Mouse (Mus musculus) adrenal gland, postnatal 4 days (tissue): Measurements from ENCODE around the gene Aloxe3. TPM values are rescaled to one million over a fixed set of nuclear protein-coding genes. Genes with fewer than 3 reads are reported as not detected.

ENCODE experiments used
- DNase-seq, 2 experiments: peaks; one replicate each; pipeline ENCODE4 v3.0.0; 2021 to 2022; ENCODE audit warnings: low spot score in 2 of 2, mixed read lengths in 2 of 2
- total RNA-seq, 2 experiments: library from RNA; stranded (reverse); gene quantifications; 2 replicates each; pipeline ENCODE4 v1.2.3; 2021

Aloxe3 gene
- total RNA-seq, 2 experiments from 2014 or later = 0.67 to 0.73 TPM

DNA sequence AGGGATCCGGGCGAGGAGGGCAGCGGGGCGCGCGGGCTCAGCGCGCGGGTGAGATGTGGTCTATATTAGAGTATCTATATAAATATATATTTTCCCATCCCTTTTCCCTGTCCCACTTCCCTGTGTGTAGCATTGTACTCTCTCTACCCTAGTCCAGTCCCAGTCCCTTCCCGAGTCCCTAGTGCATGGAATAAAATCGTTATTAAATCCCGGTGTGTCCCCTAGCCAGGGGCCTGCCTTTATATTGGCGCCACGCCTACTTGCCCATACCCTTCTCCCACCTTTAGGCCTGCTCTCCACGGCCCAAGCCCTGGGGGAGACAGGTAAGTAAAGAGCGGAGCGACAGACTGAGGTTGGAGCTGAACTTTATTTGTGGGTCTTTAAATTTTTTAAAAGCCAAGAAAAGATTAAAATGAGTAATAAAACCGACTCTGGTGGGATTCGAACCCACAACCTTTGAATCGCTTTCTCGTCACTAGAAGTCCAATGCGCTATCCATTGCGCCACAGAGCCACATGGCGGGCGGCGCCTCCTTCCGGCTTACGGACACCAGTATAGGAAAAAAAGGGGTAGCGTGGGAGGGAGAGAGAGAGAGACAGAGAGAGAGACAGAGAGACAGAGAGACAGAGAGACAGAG lies 2.5 kb upstream of the Aloxe3 start:
- DNase-seq = peak; percentile 75 to 86

GRCm38 (mm10) chr11:69123693-69124497 lies 1.8 kb upstream of the Aloxe3 start:
- DNase-seq = peak in 1 of 2 experiments; percentile 73

- no peak for DNase-seq
Measured at GRCm38 (mm10) chr11:69124498-69124847, 1.2 kb upstream of the Aloxe3 start.

DNA sequence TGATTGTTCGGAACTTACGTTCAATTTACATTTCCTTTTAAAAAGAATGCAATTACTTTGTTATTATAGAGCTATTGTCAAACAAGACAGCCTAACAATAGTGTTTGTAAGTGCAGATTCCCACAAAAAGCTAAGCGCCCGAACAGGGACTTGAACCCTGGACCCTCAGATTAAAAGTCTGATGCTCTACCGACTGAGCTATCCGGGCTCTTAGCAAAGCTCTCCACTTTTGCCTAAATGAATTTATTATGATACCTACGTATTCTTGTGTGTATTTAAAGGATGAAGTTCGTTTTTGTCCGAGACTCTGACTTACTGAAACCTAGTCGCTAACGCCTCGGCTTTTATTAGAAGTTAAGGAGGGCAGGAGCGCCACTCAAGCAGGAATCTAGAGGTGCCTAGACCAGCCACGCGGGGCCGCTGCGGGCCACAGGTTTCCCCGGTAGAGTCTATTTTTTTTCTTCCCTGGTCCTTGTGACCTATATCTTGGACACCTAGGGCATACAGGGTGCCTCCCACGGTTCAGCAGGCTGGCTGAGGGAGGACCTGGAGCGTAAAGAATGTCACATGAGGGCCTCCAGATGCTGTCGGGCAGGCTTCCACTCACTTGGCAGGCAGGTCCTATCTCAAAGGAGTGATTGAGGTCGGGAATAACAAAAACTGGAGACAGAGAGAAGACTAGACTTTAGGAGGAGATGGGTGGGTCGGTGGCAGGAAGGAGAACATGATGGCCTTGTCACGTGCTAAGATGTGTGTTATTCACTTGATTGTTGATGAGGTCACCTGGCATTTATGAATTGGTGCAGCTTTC lies 450 bp upstream of the Aloxe3 start:
- peak in 1 of 2 experiments; percentile 55 for DNase-seq

DNA sequence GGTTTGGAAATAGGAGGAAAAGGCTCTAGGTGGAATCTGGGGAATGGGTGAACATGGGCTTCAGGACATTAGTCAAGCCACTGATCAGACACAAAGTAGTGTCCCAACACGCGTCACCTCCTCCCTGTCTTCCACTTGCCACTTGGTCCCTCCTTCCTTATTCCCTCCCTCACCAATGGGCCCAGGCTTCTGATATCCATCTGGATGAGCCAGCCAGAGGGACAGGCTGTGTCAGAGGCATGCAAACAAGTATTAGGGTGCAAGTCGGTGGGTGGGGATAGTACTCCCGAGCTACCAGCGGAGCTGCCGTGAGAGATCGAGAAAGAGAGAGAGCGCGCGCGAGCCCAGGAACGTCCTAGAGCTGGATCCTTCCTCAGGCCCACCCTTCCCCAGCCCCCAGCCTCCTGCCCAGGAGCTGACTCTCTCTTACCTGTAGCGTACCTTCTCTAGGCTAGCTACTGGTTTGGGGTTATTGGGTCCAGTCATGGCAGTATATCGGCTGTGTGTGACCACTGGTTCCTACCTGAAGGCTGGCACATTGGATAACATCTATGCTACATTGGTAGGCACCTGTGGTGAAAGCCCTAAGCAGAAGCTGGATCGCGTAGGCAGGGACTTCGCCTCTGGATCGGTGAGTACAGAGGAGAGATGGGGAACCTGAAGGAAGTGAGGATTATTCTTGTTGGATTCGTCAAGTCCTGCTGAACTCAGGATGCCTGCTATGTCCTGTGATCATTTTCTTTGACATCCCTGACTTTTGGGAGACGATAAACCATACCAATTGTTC lies 416 bp downstream of the Aloxe3 start:
- DNase-seq = no peak

DNA sequence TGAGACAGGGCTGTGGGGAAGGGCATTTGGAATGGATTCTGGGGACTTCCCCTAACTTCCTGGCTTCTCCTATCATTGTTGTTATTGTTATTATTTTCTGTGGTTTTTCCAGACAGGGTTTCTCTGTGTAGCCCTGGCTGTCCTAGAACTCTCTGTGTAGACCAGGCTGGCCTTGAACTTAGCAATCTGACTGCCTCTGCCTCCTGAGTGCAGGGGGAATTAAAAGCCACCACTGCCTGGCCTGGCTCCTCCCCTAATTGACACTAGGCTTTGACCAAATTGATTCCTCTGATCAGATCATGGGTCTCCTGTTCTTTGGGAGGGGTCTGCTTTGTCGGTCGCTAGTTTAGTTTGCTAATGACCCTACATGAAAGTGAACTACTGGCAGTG lies 1.0 kb downstream of the Aloxe3 start:
- no peak for DNase-seq

- DNase-seq = no peak
Measured at GRCm38 (mm10) chr11:69128426-69129122, 2.9 kb downstream of the Aloxe3 start.

DNA sequence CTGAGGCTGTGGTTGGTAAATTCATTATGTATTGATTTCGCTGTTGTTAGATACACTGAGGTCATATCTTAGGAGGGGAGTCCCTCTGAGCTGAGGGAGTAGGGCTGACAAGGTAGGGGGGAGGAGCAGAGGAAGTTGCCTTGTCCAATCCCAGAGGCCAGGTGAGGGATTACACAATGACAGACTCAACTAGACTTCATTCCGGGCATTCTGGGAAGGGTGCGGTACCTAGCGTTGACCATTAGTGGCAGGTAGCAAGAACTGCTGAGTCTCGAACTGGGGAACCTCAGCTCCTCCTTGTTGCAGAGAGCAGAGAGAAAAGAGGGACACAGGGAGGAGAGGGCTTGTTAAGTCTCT lies 7.8 kb downstream of the Aloxe3 start:
- no peak for DNase-seq

DNA sequence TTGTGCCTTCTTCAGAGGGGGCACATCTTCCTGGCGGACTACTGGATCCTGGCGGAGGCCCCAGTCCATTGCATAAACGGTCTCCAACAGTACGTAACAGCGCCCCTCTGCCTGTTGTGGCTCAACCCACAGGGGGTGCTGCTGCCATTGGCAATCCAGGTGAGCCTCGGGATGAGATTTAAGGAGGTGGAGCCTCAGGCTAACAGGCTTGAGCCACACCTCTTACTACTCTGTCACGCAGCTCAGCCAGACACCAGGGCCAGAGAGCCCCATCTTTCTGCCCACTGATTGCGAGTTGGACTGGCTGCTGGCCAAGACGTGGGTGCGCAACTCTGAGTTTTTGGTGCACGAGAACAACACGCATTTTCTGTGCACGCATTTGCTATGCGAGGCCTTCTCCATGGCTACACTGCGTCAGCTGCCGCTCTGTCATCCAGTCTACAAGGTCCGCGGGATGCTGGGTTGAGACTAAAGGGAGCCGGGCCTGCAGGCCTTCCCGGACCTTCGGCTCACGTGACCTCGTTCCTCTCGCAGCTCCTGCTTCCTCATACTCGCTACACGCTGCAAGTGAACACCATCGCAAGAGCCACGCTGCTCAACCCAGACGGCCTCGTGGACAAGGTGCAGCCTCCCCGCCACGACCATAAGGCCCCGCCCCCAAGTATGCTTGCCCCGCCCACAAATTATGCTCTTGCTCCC lies 8.4 kb downstream of the Aloxe3 start:
- peak in 1 of 2 experiments; percentile 39 for DNase-seq

DNA sequence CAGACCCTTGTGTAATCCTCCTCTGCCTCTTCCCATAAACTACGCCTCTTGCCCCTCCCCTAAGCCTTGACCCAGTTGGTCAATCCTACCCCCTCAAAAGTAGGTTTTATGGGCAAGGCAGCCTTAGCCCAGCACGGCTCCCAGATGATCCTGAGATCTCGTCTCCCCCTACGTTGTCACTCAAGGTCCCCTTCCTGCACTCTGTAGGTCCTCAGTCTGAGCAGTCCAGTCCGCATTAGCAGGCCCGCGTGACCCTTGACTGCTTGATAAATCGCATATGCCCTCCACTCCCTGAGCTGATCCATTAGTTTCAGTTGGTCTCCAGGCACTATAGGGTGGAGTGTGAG lies 8.9 kb downstream of the Aloxe3 start:
- DNase-seq = no peak

DNA sequence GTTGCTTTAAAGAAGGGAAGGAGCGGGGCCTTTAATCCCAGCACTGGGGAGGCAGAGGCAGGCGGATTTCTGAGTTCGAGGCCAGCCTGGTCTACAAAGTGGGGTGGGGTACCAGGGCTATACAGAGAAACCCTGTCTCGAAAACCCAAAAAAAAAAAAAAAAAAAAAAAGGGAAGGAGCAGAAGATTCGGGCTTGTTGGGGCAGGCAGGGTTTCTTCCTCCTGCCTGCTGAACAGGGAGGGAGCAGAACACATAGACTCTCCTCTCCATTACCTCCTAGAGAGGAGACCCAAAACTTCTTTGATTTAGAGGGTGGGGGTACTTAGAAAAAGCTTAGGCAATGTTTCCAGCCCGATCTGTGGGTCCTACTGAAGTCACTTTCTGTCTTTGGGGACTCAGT lies 9.7 kb downstream of the Aloxe3 start:
- DNase-seq = no peak

DNA sequence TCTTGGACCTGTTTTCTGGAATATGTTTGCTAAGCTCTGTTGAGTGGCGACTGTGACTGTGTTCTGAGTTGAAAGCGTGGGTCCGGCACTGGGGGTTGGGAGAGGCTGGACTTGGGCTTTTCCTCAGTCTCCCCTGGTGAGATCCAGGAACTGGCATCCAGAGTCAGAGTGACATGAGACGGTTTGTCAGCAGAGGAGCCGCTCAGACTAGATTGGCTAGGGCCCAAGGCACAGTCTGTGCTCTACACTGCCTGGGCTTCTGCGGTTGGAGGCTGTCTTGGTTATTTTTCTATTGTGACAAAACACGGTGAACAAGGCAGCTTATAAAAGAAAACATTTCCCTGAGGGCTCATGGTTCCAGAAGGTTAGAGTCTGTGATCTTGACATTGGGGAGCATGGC lies 21.9 kb downstream of the Aloxe3 start:
- no peak for DNase-seq

GRCm38 (mm10) chr11:69148451-69148960 lies 22.8 kb downstream of the Aloxe3 start:
- DNase-seq = no peak

- DNase-seq = no peak
Measured at GRCm38 (mm10) chr11:69149728-69150127, 24.0 kb downstream of the Aloxe3 start.

DNA sequence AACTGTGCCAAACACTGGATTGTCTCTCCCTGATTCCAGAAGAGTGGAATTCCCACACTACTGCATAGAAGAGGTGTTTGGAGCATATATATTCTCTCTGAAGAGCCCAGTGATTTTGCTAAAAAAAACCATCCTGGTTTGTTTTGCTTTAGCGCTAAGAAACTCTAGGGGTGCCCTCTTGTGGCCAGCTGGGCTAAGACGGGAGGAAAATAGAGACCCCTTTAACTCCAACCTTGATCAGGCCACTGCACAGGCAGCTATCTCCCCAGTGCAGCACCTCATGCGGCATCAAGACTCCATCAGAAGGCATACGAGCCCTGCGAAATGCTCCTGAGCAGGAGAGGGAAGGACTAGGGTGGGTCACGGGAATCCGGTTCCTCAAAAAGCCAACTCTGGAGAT lies 24.7 kb downstream of the Aloxe3 start:
- peak in 1 of 2 experiments; percentile 38 for DNase-seq

GRCm38 (mm10) chr11:69151004-69151403 lies 25.3 kb downstream of the Aloxe3 start:
- no peak for DNase-seq

GRCm38 (mm10) chr11:69153831-69154230 lies 28.1 kb downstream of the Aloxe3 start:
- DNase-seq = no peak

DNA sequence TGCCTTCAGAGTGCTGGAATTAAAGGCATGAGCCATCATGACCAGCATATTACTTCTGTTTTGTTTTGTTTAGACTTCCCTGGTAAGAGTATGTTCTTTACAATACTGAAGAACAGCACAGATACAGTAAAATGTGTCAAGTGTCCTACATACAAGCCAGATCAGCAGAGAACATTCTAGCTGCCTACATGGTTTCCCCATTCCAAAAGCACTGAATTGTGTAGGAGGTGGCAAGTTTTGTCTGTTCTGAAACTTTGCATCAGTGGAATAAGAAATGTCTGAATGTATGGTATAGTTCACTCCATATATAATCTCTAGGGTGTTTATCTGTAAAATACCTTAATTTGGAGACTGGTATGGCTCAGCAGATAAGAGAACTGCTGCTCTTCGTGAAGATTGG lies 29.7 kb downstream of the Aloxe3 start:
- no peak for DNase-seq

DNA sequence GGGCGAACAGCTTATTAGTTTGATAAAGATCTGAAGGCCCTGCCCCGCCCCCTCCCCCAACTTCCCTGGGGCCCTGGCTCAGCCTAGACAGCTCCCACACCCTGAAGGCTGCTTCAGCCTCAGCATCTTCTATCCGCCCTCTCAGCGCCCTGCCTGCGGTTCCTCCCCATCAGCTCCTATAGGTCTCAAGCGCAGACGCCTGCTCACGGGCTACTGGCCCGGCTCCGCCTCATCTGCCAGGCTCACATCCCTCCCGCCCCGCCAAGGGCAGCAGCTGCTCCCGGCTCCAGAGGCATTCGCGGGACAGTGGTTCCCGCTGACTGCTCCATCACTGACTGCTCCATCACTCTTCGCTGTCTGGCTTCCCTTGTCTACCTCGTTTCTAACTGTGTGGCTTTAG lies 31.1 kb downstream of the Aloxe3 start, which contains the start of gene Alox12b:
Gene Alox12b (plus strand): TSS at position 190 of the 400 bp plus-strand sequence.
- DNase-seq = no peak

DNA sequence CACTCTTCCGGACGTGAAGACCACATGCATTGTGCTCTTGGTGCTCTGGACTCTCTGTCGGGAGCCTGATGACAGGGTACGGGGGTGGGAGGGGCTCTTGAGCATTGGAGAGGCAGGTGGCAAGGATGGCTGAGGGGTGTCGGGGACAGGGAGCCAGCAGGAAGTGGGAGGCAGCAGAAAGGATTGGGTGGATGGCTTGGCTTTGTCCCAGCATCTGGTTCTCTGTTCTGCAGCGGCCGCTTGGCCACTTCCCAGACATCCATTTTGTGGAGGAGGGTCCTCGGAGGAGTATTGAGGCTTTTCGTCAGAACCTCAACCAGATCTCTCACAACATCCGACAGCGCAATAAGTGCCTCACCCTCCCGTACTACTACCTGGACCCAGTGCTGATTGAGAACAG lies 43.6 kb downstream of the Aloxe3 start:
- no peak for DNase-seq
